Mouse (Mus musculus) erythroblast, embryonic 14.5 days (primary cell): Measurements from ENCODE around the gene Cd101. TPM values are rescaled to one million over a fixed set of nuclear protein-coding genes. Genes with fewer than 3 reads are reported as not detected.

ENCODE experiments used
- H3K27me3 ChIP-seq: 2 replicates; pipeline ENCODE4 v1.6.1; 2012; ENCODE audit warnings: inconsistent platforms; ENCODE audit not compliant: control insufficient read depth
- H3K36me3 ChIP-seq: 2 replicates; pipeline ENCODE4 v1.6.1; 2012; ENCODE audit warnings: mild to moderate bottlenecking, inconsistent platforms; ENCODE audit not compliant: control insufficient read depth
- H3K4me1 ChIP-seq: 2 replicates; pipeline ENCODE4 v1.6.1; 2012; ENCODE audit warnings: inconsistent platforms; ENCODE audit not compliant: control insufficient read depth
- H3K4me3 ChIP-seq: replicated peaks from 2 replicates; pipeline ENCODE3; 2012; ENCODE audit warnings: moderate library complexity, mild to moderate bottlenecking, inconsistent platforms
- H3K9me3 ChIP-seq: 2 replicates; pipeline ENCODE4 v1.6.1; 2012; ENCODE audit warnings: low read length, inconsistent platforms, mixed read lengths; ENCODE audit not compliant: control insufficient read depth
- GATA1 ChIP-seq: IDR thresholded peaks from 2 replicates; pipeline ENCODE4 v1.6.1; 2012; ENCODE audit warnings: low read length, inconsistent platforms, mixed read lengths
- TAL1 ChIP-seq: IDR thresholded peaks from 3 replicates; pipeline ENCODE4 v1.6.1; 2012; ENCODE audit warnings: low read length, inconsistent platforms, mixed read lengths
- polyA plus RNA-seq: library from polyadenylated mRNA; stranded (reverse); fragments of >175 nt; gene quantifications from 2 replicates; pipeline ENCODE4 v1.2.3, GENCODE M21; 2012

The Cd101 gene
- polyA plus RNA-seq, 1 experiment: not detected

DNA sequence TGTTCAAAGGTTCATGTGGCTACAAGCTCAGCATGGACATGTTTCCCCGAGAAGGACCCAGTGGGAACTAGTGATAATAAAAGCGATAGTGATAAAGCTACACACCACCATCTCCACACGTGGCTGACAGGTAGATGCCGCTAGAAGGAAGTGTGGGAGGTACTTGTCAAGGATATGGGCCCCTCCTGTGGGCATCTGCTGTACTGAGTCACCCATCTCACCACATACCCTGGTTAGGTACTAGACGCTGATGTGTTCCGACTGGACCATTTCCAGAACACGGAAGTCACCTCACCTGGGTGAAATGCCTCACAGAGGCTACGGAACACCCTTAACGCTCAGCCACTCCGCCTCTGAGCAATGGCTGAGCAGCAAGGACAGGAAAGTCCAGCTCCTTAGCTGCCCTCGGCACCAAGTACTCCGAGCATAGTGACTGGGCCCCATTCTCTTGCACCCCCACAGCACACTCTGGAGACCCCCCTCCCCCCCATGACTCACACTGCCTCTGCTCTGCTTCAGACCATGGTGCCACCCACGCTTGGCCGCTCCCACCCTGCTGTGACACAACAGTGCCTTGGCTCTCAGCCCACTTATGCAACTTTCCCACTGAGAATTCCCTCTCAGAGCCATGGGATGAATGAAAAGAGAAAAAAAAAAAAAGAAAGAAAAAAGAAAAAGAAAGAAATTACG, 18.4 kb upstream of the Cd101 start:
- TF ChIP-seq GATA1: no peak
- no peak for TF ChIP-seq TAL1
- no peaks in the 10 kb centered on the region for H3K9me3 ChIP-seq
- no peak overlapping the region for H3K4me3 ChIP-seq
- no peaks in the 10 kb centered on the region for H3K4me1 ChIP-seq
- H3K27me3 ChIP-seq: no peaks in the 10 kb centered on the region
- no peaks in the 10 kb centered on the region; the same call in 1 of the 2 replicates for H3K36me3 ChIP-seq

DNA sequence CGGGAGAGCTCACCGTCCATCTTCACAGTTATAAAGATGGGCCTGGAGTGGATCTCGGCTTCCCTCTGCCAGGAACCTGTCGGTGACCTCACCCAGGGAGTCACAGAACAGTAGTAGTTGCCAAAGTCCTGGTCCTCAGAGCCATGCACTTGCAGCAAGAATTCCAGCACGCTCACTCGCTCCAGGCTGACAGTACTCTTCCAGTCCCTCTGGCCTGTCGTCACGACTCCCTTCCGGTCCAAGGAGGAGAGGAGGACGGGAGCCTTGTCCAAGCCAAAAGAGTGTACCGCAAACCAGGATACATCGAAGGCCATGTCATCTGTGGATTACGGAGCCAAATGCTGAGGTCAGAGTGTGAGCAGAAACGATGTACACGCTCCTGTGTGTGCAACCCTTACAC, 16.1 kb upstream of the Cd101 start:
- H3K9me3 ChIP-seq: no peaks in the 10 kb centered on the region
- no peak overlapping the region for H3K4me3 ChIP-seq
- no peaks in the 10 kb centered on the region; the same call in 1 of the 2 replicates for H3K36me3 ChIP-seq
- H3K4me1 ChIP-seq: no peaks in the 10 kb centered on the region
- TF ChIP-seq GATA1: no peak
- no peak for TF ChIP-seq TAL1
- no peaks in the 10 kb centered on the region for H3K27me3 ChIP-seq

DNA sequence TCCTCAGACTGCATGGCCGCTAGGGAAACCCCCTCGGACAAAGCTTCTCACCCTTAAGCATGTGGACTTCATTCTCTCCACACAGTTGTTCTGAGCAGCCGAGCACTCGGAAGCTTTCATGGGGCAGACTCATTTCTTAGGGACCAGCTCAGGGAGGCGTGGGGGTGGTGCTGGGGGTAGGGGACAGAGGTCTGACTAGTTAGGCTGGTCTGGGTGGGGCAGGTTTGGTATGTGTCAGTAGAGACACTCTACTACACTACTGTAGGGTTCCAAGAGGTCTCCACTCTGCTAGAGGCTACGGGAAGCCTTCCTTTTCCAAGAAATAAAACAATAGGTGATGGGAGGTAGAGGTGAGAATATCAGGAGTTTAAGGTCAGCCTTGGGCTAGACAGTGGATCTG, 15.3 kb upstream of the Cd101 start:
- Histone ChIP-seq H3K4me1 (no peaks in the 10 kb centered on the region), H3K27me3 (no peaks in the 10 kb centered on the region), H3K4me3 (no peak overlapping the region), H3K9me3 (no peaks in the 10 kb centered on the region), H3K36me3 (no peaks in the 10 kb centered on the region; the same call in 1 of the 2 replicates)
- TF ChIP-seq TAL1: no peak
- TF ChIP-seq GATA1: no peak

DNA sequence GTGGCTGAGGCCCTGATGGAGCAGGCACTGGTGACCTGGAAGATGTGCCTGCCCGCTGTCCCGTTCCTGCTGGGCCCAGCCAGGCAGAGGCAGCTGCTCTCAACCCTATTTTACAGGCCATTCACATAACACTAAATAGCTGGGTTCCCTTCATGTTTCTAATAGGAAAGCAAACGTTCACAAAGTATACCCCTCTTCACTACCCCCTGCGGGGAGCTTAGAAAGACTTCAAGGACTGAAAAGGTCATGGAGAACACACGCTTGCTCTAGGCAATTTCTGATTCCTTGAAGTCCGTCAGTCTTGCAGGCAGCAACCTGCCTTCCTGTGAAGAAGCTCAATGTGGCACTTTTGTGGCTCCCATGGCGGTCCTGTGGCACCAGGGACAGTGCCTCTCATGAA, 12.6 kb upstream of the Cd101 start:
- H3K4me1 ChIP-seq: no peaks in the 10 kb centered on the region
- TF ChIP-seq GATA1: no peak
- TF ChIP-seq TAL1: no peak
- H3K27me3 ChIP-seq: no peaks in the 10 kb centered on the region
- no peak overlapping the region for H3K4me3 ChIP-seq
- H3K36me3 ChIP-seq: no peaks in the 10 kb centered on the region; the same call in 1 of the 2 replicates
- no peaks in the 10 kb centered on the region for H3K9me3 ChIP-seq

DNA sequence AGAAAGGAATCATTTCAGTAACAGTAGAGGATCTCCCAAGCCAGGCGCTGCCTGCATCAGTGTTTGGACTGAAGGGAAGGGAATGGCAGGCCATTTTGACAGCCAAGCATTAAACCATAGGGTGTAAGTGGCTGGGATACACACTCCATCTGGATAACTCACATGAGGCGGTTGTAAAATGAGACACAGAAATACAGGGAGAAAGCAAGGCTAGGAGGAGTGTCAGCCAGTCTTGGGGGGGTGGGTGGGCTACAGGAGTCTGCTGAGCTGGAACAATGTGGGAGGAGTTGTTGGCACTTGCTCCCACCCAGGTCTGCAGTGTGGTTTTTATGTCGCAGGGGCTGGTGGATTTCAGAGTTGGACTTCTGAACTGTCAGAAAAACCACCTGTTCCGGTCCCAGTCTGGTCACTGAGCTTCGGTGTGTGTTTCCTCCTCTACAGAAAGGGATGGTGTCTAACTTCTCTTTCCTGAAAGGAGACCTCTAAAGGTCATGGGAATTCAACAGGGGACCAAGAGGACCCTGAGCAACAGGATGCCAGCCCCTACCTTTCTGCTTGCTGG, 8.7 kb upstream of the Cd101 start:
- TF ChIP-seq GATA1 (no peak), TAL1 (no peak)
- Histone ChIP-seq H3K9me3 (no peaks in the 10 kb centered on the region), H3K4me3 (no peak overlapping the region), H3K4me1 (no peaks in the 10 kb centered on the region), H3K36me3 (no peaks in the 10 kb centered on the region; the same call in 1 of the 2 replicates), H3K27me3 (no peaks in the 10 kb centered on the region)

DNA sequence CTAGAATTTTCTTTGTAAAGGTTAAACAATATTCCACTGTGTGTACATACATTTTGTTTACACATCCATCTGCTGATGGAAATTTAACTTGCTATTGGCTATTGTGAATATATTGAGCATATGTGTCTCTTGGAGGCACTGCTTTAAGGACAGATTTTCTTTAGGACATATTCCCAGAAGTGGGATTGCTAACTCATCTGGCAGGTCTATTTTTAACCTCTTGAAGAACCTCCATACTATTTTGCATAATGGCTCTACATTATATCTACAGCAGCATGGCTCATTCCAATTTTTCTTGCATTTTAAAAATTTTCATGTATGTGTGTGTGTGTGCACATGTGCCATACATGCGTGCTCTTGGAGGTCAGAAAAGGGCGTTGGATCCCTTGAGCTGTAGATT, 6.6 kb upstream of the Cd101 start:
- Histone ChIP-seq H3K9me3 (no peaks in the 10 kb centered on the region), H3K36me3 (no peaks in the 10 kb centered on the region), H3K4me3 (no peak overlapping the region), H3K27me3 (no peaks in the 10 kb centered on the region), H3K4me1 (no peaks in the 10 kb centered on the region)
- TF ChIP-seq GATA1 (no peak), TAL1 (no peak)

DNA sequence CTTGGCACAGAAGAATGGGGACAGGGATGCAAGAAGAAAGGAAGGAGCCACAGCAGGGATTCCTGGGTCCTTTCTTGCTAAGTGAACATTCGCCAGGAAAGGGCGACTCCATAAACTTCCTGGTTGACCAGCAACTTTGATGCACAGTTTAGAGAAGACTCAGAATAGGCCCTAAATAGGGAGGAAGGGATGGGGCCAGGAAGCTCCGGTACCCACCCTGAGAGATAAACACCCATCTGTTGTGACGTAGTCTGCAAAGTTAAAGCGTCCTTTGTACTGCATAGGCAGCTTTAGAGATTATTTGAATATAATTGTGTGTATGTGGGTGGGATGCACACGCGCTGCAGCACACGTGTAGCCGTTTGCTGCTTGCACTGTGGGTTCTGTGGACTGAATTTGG, 5.2 kb upstream of the Cd101 start:
- TF ChIP-seq TAL1 (no peak), GATA1 (no peak)
- no peaks in the 10 kb centered on the region for H3K9me3 ChIP-seq
- no peaks in the 10 kb centered on the region for H3K36me3 ChIP-seq
- H3K27me3 ChIP-seq: no peaks in the 10 kb centered on the region
- H3K4me1 ChIP-seq: no peaks in the 10 kb centered on the region
- no peak overlapping the region for H3K4me3 ChIP-seq

DNA sequence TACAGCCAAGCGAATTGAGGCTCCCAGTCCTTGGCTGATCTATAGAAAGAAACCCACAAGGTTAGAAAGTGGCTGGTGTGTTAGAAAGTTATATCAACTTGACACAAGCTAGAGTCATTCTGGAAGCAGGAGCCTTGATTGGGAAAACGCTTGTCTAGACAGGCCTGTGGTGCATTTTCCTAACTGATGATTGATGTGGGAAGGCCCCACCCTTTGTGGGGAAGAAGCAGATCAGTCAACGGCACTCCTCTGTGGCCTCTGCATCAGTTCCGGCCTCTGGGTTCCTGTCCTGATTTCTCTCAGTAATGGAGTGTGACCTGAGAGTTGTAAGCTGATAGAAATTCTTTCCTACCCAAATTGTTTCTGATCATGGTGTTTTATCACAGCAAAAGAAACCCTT, 4.3 kb upstream of the Cd101 start:
- TF ChIP-seq GATA1: no peak
- no peak for TF ChIP-seq TAL1
- no peak overlapping the region for H3K4me3 ChIP-seq
- H3K4me1 ChIP-seq: no peaks in the 10 kb centered on the region

DNA sequence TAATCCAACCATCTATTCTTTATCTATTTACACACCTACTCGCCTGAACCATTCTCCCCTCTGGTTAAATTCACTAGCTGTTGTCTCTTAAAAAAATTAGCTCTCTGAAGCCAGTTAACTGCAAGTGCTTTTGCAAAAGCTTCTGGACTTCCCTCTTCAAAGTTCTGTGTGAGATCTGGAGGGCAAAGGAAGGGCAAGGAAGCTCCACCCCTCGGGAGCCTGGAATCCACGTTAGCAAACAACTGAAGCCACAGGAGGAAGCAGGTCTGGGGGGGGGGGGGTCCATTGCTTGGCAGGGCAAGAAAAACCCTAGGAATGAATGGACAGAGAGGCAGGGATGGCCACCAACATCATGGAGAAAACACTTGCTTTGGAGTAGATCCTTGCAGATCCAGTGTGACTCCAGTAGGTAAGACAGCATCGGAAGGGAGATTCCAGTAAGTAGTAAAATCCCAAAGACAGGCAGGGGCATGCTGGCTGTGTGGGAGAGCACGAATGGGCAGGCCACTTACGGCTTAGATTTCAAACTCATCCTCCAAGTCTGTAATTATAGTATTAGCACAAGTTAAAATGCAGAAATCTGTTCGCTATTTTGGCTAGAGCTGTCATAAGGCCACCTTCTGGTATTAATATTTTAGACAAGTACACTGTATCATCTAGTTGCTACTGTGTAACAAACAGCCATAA, 2.2 kb upstream of the Cd101 start:
- Histone ChIP-seq H3K4me3 (no peak overlapping the region), H3K36me3 (no peaks in the 10 kb centered on the region), H3K4me1 (no peaks in the 10 kb centered on the region), H3K9me3 (no peaks in the 10 kb centered on the region), H3K27me3 (no peaks in the 10 kb centered on the region)
- TF ChIP-seq GATA1 (no peak), TAL1 (no peak)

More for the DNA sequence above, 4.3 kb upstream of the Cd101 start:
- Histone ChIP-seq H3K27me3 (no peaks in the 10 kb centered on the region), H3K9me3 (no peaks in the 10 kb centered on the region), H3K36me3 (no peaks in the 10 kb centered on the region)
